Mouse (Mus musculus): Measurements from ENCODE around the gene Aig1. TPM values are rescaled to one million over a fixed set of nuclear protein-coding genes. Genes with fewer than 3 reads are reported as not detected.

Gene Aig1
- total RNA-seq, 2 experiments from 2014 or later, result 8.8 to 23.6 TPM

DNA sequence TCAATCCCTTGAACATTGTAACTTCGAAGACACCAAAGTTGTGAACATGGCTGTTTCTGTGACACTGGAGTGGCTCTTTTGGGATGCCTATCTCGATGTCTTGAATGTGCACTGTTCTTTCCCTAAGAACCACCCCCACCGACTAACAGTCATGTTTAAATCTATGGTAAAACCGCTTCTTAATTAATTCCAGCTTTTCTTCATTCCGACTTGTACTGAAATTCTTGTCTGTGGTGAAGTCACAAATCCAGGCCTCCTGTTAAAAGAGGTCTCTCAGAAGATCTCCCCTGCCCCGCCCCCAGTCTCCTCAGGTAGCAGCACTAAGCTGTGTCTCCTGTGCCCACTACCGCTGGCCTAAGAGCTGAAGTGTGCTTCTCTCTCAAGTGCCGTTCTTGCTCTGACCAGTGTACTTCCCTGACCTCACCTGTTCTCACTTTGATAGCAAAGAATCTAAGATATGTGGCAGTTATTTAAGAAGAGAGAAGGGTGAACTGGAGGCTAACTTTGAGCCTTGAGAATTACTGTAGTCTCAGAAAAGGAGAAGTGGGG lies 157.4 kb downstream of the Aig1 start:
- ATAC-seq (replicated peaks; ENCODE audit: poor library complexity), result no peak

DNA sequence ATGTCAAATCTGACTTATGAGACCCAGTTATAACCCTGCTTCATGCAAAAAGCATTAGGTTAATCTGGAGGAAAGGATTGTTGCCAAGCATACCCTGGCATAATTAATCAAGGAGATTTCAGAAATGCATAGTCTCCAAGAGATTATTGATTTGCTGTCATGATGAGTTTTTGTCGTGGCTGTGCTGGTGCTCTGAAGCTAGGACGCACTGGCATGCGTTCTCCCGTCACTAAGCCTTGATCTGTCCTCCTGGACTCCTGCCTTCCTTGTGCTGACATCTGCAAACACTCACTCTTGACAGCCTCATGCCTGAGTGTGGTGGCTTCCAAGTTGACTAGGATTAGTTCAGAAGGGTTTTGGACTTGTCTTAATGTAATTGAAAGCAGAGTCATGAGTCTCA lies 163.0 kb downstream of the Aig1 start:
- ATAC-seq (replicated peaks; ENCODE audit: poor library complexity), result no peak

DNA sequence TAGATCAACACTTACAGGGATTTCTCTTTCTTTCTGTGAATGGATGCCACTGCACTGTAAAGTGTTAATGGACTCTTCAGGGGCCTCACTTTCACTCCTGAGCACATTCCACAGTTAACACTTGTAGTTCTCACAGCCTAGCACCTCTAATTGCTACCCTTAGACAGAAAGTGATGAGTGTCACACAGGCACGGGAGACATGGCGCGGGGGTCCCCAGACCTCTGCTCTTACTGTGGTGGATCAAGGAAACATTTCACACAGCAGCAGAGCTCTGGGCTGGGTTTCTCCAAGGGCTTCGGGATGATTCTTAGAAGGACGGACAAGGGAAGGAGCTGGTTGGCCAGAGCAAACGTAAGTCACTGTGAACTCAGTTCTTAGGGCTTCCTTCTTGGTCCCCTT lies 166.1 kb downstream of the Aig1 start:
- ATAC-seq (replicated peaks; ENCODE audit: poor library complexity), result no peak

DNA sequence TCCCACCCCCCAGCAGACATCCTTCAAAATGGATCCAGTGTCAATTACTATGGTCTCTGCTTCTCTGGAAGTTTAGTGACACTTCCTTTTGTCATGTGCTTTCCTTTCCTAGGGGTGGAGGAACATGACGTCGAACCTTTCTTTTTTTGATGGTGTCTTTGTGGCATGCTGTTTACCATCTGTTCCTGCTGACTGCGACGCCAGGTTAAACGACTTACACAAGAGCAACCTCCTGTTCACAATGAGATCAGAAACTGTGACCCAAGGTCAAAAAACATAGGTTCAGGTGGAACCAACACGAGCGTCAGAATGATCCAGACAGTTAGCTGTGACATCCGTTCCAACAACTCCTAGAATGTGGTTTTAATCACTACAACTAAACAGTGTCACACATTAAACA lies 166.7 kb downstream of the Aig1 start:
- ATAC-seq (replicated peaks; ENCODE audit: poor library complexity), result no peak

DNA sequence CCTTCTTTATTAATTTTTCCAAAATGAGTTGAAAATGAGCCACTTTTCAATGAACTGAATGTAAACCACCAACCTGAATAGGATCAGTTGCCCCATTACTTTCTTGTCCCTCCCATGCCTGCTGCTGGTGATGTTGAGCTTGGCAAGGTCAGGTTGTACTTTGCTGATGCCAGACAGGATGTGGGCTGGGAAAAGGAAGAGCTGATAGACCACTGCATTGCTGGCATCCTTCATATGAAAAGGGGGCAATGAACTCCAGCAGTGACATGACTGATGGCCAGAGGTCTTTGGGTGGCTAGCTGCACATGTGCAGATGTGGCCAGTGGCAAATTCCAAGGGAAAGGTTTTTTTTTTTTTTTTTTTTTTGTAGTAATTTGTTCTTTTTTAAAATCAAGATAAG lies 172.5 kb downstream of the Aig1 start:
- peak; percentile 31; the same call in 1 of the 2 replicates for ATAC-seq (replicated peaks; ENCODE audit: poor library complexity)

DNA sequence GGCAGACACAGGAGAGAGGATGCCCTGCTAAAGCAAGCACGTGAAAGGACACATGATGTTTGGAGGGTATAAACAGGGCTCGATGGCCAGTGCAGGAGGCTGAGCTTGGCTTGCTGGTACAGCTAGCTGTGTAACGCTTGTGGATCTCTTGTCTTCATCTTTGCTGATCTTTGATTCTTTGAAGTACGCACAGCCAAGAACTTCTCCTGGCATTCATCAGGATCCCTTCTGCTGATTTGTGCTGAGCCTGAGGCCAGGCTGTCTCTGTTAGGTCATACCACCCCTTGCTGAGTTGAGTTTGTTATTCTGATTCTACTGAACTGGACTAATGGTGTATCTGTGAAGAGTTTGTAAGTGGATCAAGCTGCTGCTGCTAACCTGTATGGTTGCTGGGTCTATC lies 175.5 kb downstream of the Aig1 start:
- ATAC-seq (replicated peaks; ENCODE audit: poor library complexity), result no peak

DNA sequence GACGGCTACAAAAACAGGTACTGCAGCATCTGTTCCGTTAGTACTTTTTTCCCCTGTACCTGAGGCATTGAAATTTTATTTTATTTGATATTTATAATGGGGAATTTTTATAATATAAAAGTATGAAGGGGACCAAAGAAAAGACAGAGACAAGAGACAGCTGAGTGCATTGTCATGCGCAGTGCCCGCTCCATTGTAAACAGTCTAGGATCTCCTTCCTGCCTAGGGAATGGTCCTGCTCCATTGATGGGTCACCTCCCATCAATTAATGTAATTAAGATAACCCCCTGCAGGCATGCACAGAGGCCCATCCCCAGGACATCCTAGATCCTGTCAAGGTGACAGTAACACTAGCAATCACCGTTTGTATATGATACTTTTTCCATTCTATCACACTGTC lies 178.0 kb downstream of the Aig1 start:
- no peak for ATAC-seq (replicated peaks; ENCODE audit: poor library complexity)

DNA sequence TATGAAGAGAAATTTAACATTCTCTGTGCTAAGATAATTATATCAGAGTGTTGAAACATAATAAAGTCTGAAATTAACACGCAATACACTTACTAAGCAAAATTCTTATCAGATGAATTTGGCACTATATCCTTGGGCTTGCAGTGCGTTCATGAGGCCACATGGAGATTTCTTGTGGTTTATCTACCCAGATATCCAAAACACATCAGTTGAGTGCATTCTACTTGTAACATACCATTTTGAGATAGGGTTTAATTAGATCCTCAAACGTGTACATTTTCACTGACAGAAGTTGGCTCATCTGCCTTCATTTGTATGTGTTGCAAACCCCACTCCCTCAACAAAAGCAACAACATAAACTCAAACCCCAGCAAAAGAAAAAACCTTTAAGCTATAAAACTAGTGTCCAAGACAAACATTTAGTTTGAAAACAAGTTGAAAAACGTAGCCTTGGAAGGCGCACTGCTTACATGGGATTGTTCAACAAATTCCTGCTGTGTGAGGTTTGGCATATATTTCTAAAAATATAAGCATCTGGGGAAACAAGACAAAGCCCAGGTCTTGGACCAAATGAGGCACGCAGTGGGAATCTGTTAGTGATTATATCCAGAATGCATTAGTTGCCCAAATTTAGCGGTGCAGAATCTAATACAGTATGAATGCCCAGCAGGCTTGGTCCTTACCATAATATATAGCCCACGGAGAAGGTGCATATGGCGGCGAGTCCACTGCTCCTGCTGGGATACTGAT lies 178.8 kb downstream of the Aig1 start:
- peak; percentile 43; the same call in 1 of the 2 replicates for ATAC-seq (replicated peaks; ENCODE audit: poor library complexity)

DNA sequence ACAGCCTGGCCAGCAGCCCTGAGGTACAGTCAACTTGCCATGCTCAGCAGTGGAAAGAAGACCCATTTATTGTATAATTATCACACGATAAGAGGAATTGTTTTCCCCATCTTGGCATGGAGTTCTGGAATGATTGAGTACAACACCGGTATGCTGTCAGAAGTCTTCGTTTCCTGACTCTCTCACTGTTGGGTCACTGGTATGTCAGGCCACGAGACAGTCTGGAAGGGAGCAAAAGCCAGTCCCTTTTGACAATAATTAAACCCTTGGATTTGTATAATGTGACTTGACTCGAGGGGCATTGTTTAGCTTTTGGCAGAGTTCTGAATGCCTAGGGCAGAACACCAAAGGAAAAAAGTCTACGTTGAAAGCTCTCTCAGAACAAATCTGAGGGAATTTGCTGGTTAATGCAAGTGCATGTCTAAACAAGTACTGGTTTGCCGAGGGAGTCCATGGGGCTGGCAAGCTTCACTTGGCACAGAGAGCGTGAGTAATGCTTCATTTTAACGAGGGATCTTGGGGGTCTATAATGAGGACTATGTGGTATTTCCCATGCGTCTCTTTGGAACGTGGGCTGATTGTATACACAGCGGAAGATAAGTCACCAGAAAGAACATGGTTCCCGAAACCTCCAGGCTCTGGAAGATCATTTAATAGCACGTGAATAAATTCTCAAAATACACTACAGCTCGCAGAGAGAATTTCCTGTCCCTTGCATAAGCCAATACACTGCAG lies 180.2 kb downstream of the Aig1 start:
- no peak for ATAC-seq (replicated peaks; ENCODE audit: poor library complexity)

DNA sequence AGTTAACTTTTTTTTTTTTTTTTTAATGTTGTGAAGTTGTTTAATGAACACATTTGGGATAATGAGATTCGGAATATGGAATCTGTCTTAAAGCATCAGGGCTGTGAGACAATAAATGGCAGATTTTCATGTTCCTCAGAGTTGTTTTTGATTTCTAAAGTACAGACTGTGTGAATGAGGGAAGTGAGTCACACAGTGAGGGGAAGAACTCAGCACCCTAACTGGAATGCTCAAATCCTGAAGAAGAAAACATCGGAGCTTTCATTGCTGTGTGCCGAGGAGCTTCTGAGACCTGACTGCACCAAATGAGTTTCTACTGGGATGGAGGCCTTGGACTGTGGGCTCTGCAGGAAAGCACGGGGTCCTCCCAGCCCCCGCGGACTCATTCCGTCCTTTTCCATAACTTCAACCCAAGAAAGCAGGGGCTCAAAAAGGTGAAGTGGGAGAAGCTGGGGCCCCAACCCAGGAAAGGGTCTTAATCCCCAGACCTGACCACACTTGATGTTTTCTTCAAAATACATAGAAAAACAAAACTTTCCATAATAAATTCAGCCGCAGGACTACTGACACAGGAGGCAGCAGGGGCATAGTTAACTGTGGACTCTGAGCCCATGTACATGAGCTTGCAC lies 181.5 kb downstream of the Aig1 start:
- ATAC-seq (replicated peaks; ENCODE audit: poor library complexity), result no peak

DNA sequence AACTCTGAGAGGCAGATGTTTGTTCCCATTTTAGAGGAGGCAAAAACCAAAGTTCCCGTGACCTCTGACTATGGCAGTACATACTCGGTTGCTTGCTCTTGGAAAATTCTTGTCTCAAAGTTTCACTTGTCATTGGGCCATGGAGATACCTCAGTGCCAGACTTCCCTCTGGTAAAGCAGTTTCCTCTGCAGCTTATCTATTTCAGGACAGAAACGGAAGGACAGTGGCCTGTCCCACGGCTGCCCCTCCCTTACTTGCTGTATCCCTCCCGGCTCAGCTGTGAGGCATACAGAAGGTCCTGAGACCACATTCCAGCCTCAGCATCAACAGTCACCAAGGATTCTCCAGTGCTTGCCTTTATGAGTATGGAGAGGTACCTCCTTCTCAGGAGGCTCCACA lies 182.7 kb downstream of the Aig1 start:
- peak; percentile 89 for ATAC-seq (replicated peaks; ENCODE audit: poor library complexity)

DNA sequence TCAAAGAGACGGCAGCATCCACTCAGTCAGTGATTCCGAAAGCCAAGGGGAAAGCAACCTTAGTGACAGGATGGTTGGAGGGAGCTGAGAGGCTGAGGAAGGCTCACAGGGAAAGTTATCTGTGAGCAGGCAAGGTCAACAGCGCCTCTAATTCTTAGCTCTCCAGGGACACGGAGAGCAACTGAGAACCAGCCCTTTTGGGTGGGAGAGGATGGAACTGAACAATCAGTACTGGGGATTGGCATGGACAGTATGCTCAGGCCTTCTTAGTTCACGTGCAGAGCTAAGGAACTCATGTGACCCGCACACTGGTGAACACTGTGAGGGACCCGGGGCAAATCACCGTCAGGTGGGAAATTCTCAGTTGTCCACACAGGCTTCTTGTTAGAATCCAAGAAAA lies 183.4 kb downstream of the Aig1 start:
- no peak for ATAC-seq (replicated peaks; ENCODE audit: poor library complexity)

DNA sequence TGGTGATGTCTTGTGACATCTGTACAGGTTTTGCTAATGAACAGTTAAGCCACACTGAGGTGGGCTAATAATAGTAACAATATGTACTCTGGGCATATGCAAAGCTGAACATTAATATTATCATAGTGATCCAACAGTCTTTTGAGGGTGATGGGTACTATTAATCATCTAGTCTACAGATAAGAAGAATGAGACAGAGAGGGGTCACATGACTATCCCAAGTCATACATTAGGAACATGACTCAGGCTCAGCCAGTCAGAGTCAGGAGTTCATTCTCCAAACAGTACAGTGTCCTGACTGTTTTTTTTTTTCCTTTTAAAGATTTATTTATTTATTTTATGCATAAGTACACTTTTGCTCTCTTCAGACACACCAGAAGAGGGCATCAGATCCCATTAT lies 184.3 kb downstream of the Aig1 start:
- ATAC-seq (replicated peaks; ENCODE audit: poor library complexity), result no peak

DNA sequence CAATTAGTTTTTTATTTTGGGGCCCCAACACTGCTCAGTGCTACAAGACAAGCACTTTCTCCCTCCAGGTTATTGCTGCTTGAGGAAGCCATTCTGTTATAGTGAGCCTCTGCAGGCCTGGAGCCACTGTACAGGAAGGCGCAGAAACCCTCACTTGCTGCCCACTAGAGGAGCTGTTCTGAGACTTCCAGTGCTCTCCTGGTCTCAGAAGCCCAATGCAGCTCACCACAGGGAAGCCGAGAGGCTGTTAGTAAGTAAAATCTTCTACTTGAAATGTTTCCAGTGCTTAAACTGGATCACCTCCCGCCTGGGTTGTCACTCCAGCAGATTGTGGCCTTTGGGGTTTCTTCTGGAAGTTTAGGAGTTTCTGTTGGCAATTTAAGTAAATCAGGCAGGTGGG lies 186.2 kb downstream of the Aig1 start:
- peak; percentile 68 for ATAC-seq (replicated peaks; ENCODE audit: poor library complexity)

DNA sequence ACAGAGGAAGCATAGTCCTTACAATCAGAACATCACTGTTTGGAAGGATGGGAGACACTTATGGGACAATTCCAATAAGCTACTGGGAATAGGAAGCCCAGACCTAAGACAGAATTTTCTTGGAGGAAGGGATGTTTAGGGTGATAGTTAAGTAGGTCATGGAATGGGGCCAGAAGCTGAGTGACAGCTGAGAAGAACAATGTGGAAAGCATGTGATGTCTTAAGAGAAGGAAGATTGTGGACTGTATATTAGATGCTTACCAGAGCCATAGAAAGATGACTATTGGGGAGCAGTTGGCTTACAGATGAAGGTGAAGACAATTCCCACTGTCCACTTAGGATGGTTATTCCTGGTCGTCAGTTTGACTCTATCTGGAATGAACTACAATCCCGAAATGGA lies 191.3 kb downstream of the Aig1 start:
- no peak for ATAC-seq (replicated peaks; ENCODE audit: poor library complexity)

DNA sequence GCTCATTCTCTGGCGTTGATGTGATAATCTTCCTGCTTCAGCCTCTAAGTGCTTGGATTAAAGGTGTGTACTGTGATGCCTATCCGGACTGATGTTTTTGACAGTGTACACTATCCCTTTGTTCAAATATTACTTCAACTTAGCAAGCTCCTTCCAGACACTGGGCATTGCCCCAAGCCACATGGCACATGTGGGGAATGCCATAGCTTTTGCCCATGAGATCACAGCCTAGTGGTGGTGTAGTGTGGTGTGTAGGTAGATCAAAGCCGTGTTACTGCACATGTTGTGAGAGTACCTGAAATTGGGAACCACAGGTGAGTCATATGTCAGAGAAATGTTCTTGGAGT lies 193.8 kb downstream of the Aig1 start:
- no peak for ATAC-seq (replicated peaks; ENCODE audit: poor library complexity)

DNA sequence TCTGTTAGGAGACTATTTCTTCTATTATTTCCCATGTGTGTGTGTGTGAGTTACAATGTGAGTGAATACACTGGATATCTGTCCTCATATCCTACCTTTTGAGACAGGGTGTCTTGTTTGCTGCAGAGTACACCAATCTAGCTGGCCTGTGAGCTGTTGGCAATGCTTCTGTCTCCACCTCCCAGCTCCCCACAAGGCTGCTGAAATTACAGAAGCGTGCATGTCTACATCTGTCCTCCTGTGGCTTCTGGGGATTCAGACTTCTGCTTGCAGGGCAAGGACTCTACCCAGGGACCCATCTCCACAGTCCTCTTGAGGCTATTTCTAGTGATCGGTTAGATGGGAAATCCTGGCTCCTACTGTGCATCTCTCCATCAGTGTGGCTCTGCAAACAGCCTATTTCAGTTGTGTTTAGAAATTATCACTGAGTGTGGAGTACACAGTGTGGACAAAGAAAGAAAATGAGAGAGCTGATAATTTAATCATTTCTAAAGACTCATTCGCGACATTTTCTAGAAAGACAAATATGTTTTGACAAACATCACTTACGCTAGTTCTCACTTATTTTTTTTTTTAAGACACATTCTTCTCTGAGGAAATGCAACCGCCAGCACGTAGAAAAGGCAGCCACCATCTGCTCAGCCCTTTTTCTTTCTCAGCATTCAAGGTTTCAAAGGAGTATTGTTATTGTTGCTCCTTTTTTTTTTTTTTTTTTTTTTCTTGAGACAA lies 194.3 kb downstream of the Aig1 start:
- ATAC-seq (replicated peaks; ENCODE audit: poor library complexity), result no peak

DNA sequence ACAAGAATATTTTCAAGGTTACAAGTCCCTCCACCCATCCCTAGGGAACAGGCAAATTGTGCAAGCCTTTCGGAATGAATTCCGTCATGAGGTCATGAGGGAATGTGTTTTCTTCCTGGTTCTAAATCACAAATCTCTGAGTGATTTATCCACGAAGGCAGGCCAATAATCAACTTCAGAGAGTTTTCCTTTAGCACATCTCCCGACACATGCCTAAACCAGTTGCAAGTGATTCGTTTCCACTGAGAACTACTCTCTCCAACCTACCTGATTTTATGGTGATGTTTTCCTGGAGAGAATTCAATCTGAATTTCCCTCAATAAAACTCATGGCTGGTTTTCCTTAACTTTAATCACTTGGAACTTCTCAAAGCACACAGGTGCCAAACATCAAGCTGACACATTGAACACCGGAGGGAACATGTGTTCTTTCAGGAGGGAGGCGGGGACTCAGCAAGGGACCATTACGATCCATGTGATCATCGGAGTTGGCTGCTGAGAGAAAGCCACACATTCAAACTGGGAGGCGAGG lies 201.5 kb downstream of the Aig1 start:
- ATAC-seq (replicated peaks; ENCODE audit: poor library complexity), result no peak

DNA sequence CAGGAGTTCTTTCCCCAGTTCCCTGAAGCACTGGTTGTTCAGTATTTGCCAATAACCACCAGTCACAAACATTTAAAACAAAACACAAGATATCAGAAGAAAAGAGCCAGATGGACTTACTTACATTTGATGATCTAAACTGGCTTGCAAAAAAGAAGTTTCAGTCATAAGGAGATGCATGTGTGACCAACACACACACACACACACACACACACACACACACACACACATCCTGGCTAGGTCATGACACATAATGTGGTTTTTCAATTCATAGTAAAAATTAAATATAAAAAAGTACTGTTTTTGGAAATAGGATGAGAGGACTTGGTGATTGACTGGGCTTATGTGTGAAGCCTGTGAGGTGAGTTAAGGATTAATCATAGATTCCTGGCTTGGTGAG lies 205.3 kb downstream of the Aig1 start:
- no peak for ATAC-seq (replicated peaks; ENCODE audit: poor library complexity)

DNA sequence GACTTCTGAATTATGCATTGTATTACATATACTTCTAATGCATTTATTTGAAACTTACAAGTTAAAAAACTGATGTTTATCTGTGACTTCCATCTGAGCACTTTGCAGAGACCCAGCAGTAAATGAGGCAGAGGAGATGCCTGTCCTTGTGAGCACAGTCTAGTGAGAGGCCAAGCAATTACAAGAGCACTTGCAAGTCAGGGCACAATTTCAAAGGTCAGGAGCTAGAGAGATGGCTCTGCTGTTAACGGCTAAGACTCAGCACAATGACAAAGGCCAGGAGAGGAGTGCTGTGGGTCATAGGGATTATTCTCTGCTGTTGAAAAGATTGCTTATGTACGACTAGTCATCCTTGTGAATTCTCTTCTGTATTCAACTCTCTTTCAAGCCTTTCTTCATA lies 209.0 kb downstream of the Aig1 start:
- no peak for ATAC-seq (replicated peaks; ENCODE audit: poor library complexity)

Measured in megakaryocyte progenitor cell, adult 5-6 weeks (primary cell).